Mouse (Mus musculus) hindbrain, embryonic 12.5 days (tissue): ENCODE measurements around the gene Mfsd2a. TPM values are rescaled to one million over a fixed set of nuclear protein-coding genes. Genes with fewer than 3 reads are reported as not detected.

Experiments used
- ATAC-seq: fragments of 200-750 bp; cut with Nextera tagmentation; 2 replicates; pipeline ENCODE4 v1.8.0; 2017; ENCODE audit warnings: moderate TSS enrichment; ENCODE audit not compliant: low FRiP score
- H3K27ac ChIP-seq: fragments of 300-500 bp; sonication (generic); 2 replicates; pipeline ENCODE4 v1.5.1; 2016; ENCODE audit warnings: mild to moderate bottlenecking
- H3K27me3 ChIP-seq: fragments of 300-500 bp; sonication (generic); 2 replicates; pipeline ENCODE4 v1.6.1; 2016; ENCODE audit warnings: mild to moderate bottlenecking
- H3K36me3 ChIP-seq: fragments of 300-500 bp; sonication (generic); 2 replicates; pipeline ENCODE4 v1.6.1; 2016; ENCODE audit warnings: mild to moderate bottlenecking
- H3K4me1 ChIP-seq: fragments of 300-500 bp; sonication (generic); 2 replicates; pipeline ENCODE4 v1.6.1; 2016
- H3K4me2 ChIP-seq: fragments of 300-500 bp; sonication (generic); replicated peaks from 2 replicates; pipeline ENCODE4 v1.6.1; 2016; ENCODE audit warnings: mild to moderate bottlenecking
- H3K4me3 ChIP-seq: fragments of 300-500 bp; sonication (generic); 2 replicates; pipeline ENCODE4 v1.5.1; 2016; ENCODE audit warnings: mild to moderate bottlenecking
- H3K9ac ChIP-seq: fragments of 300-500 bp; sonication (generic); 2 replicates; pipeline ENCODE4 v1.6.1; 2016; ENCODE audit warnings: mild to moderate bottlenecking, moderate library complexity
- H3K9me3 ChIP-seq: fragments of 300-500 bp; sonication (generic); replicated peaks from 2 replicates; pipeline ENCODE4 v1.6.1; 2016; ENCODE audit warnings: mild to moderate bottlenecking
- WGBS: fragments of 180-500 bp; shearing (Covaris S2); methylation state at CpG from one replicate; pipeline ENCODE4 v1.1.7; 2016; 5-methylcytosine and 5-hydroxymethylcytosine counted together
- polyA plus RNA-seq: library from polyadenylated mRNA; unstranded; fragments of >200 nt; fragmentation: Nextera tagmentation; extraction: Ambion mirVana; gene quantifications from 2 replicates; pipeline ENCODE4 v1.2.1, GENCODE M21; 2016

Gene Mfsd2a
- polyA plus RNA-seq, 1 experiment from 2014 or later: 28.7 TPM

DNA sequence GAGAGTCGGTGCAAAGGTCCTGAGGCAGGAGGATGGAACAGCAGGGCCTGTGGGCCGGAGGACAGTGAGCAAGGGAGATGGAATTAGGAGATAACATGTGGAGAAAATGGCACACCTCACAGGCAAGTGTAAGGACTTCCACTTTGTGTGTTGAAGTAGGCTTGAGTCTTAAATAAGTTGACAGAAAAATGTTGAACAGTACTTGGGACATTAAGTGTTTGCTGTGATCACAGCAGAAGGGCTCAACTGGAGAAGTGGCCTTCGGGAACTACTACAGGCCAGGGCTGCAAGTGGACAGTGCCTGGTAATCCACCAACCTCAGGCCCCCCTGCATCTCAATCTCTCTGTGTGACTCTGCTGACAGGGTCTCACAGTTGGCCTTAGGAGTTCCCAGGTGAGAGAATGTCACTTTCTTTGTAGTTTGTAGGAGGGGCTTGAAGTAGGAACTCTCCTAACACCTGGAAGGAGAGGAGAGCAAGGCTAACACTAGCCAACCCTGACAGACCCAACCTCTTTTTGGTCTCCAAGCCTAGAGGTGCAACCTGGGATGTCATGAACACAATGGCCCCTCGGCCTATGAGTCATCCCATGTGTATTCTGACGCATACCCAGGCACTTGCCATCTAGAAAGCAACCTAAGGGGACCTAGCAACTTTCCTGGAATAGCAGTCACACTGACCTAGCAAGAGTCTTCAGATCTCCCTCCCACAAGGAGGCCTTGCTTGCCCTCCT, 6.1 kb downstream of the Mfsd2a start:
- Histone ChIP-seq H3K4me1 (peaks cover 33% of the 10 kb centered on the region), H3K9me3 (no peaks in the 10 kb centered on the region), H3K27me3 (no peaks in the 10 kb centered on the region), H3K4me2 (peak overlapping the region; percentile 51), H3K27ac (peak overlapping the region; percentile 86), H3K36me3 (peaks cover 22% of the 10 kb centered on the region), H3K4me3 (peak overlapping the region; percentile 21), H3K9ac (peak overlapping the region; percentile 57)
- WGBS: 69% methylated on average over 5 of the region's 5 CpGs
- ATAC-seq: peak; percentile 33

DNA sequence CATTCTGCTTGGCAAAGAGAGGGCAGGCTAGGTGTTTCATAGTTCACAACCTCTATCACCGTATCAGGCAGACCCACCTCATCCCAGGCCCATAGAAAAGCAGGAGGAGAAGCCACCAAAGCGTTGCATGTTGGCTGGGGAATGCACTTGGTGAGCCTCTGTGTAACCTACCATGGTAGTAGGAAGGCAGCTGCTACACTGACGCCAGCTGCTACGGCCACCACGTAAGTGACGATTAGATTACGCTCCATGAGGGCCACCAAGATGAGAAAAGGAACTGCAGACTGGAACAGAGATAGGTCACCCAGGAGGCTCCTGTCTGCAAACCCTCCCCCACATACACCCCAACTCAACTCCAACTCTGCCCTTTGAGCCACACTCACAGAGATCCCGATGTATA, 11.9 kb downstream of the Mfsd2a start:
- no peaks in the 10 kb centered on the region for H3K9me3 ChIP-seq
- no peak overlapping the region for H3K4me3 ChIP-seq
- H3K27me3 ChIP-seq: no peaks in the 10 kb centered on the region
- no peak for ATAC-seq
- H3K36me3 ChIP-seq: peaks cover 61% of the 10 kb centered on the region
- WGBS: 95% methylated on average over 8 of the region's 8 CpGs
- no peak overlapping the region for H3K27ac ChIP-seq
- H3K4me1 ChIP-seq: no peaks in the 10 kb centered on the region
- H3K9ac ChIP-seq: no peak overlapping the region
- no peak overlapping the region for H3K4me2 ChIP-seq

DNA sequence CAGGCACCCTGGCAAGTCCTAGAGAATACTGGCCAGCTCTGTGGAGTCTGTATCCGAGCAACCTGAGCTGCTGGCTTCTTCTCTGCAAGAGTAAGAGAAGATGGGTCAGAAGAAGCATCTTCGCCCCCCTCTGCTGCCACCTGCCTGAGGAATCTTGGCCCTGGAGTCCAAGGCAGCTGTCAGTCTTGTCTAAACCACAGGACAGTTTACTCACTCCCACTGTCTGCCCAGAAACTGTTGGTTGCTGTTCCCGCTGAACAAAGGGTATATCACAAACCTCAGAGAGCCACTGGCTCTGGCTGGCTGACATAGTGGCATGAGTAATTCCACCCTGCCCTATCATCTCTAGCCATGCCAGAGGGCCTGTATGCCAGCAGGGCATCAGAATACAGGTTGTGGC, 13.8 kb downstream of the Mfsd2a start:
- no peaks in the 10 kb centered on the region for H3K9me3 ChIP-seq
- H3K9ac ChIP-seq: no peak overlapping the region
- no peaks in the 10 kb centered on the region for H3K4me1 ChIP-seq
- peaks cover 61% of the 10 kb centered on the region for H3K36me3 ChIP-seq
- WGBS: 88% methylated on average over 3 of the region's 3 CpGs
- no peaks in the 10 kb centered on the region for H3K27me3 ChIP-seq
- no peak overlapping the region for H3K4me2 ChIP-seq
- ATAC-seq: no peak
- H3K27ac ChIP-seq: no peak overlapping the region
- no peak overlapping the region for H3K4me3 ChIP-seq

DNA sequence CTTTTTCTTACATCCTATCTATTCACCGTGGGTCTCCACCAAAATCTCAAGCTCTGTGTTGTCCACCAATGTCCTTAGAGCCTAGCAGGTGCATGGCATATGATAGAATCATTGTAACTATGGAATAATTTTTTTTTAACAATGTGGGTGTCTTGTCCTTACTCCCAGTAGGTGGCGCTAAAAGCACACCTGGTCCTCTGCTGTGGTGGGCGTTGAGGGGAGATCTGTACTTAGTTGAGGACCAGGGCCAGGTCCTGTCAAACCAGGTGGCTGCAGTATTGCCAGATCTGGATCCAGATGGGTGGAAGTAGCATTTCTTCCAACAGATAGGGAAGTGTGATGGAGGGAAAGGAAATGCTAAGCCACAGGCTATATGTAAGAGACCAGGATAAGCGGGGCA, 16.6 kb downstream of the Mfsd2a start:
- Histone ChIP-seq H3K4me1 (no peaks in the 10 kb centered on the region), H3K9ac (no peak overlapping the region), H3K4me2 (no peak overlapping the region), H3K36me3 (peaks cover 37% of the 10 kb centered on the region), H3K9me3 (no peaks in the 10 kb centered on the region), H3K27me3 (no peaks in the 10 kb centered on the region), H3K4me3 (no peak overlapping the region), H3K27ac (no peak overlapping the region)
- no peak for ATAC-seq
- WGBS: 24% methylated on average over 4 of the region's 4 CpGs

DNA sequence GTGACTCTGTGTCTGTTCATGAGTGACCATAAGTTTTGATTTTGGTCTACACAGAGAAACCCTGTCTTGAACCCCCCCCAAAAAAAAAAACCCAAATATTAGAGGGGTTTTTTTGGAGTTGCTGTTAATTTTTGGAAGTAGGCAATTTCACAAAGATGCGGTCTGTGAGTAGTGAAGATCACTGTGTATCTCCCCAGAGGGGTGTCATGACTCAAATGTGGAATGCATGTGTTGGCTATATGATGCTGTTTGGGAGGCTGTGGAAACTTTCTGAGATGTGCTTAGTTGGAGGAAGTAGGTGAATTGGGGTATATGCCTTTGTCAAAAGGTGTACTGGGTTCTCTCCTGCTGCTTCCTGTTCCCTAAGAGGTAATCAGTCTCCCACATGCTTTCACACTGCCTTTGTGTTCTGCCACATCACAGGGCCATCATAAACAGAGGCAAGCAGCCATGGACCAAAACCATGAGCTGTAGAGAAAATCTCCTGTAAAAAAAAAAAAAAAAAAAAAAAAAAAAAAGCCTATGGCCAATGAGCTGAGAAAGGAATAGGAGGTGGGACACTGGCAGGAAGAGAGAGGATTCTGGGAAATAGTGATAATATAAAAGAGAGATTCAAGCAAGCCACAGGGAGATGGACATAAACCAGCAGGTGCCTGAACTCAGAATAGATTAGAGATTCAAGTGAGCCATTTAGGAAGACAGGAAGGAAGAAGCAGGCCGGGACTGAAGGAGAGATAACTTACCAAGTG, 21.8 kb downstream of the Mfsd2a start:
- H3K27me3 ChIP-seq: no peaks in the 10 kb centered on the region
- ATAC-seq: no peak
- H3K9ac ChIP-seq: no peak overlapping the region
- no peaks in the 10 kb centered on the region for H3K9me3 ChIP-seq
- H3K4me3 ChIP-seq: no peak overlapping the region
- H3K4me1 ChIP-seq: no peaks in the 10 kb centered on the region
- WGBS: 85% methylated on average over 2 of the region's 2 CpGs
- no peaks in the 10 kb centered on the region for H3K36me3 ChIP-seq
- no peak overlapping the region for H3K27ac ChIP-seq
- H3K4me2 ChIP-seq: no peak overlapping the region

DNA sequence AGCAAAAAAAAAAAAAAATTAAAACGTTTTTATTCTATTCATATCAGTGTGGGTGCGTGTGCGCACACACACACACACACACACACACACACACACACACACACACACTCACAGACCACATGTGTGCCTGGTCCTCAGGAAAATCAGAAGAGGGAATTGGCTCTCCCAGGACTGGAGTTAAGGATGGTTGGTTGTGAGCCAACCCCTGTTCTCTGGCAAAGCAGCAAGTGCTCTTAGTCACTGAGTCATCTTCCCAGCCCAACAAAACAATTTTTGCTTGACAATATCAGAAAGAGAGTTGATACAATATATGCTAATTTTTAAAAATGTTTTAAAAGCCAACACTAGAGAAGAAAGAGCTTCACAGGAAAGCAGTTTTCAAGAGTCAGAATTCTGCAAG, 23.5 kb downstream of the Mfsd2a start:
- Histone ChIP-seq H3K27ac (no peak overlapping the region), H3K36me3 (no peaks in the 10 kb centered on the region), H3K4me3 (no peak overlapping the region), H3K9ac (no peak overlapping the region), H3K27me3 (no peaks in the 10 kb centered on the region), H3K4me1 (no peaks in the 10 kb centered on the region), H3K4me2 (no peak overlapping the region), H3K9me3 (no peaks in the 10 kb centered on the region)
- 83% methylated on average over 3 of the region's 3 CpGs for WGBS
- ATAC-seq: no peak

DNA sequence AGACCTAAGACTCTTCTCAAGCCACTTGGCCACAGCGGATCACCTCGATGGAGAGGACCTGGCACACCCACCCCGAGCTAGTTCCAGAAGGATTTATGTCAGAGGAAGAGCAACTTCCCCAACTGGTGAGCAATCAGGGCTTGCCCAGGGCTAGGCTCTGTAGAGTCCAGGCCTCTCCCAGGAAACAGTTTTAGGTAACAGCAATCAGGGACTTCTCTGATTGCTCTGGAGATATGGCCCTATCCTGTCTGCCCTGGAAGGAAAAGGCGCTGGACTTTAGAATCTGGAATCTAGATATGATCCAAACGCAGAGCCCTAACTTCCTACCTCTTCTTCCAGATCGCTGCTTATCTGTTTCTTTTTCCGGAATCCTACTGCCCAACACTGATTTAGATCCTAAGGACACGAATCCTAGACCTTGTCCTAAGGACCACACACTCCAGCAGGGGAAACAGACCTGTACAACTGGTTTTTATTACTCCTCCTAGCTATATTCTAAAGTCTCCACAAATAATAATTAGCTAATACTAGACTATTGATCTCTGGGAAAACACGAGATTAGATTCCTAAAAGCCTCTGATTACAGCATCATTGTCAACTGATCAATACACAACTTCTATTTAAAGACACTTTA, 25.4 kb downstream of the Mfsd2a start:
- 86% methylated on average over 9 of the region's 9 CpGs for WGBS
- Histone ChIP-seq H3K27ac (no peak overlapping the region), H3K4me2 (no peak overlapping the region), H3K9me3 (no peaks in the 10 kb centered on the region), H3K36me3 (no peaks in the 10 kb centered on the region), H3K9ac (no peak overlapping the region), H3K4me3 (no peak overlapping the region), H3K27me3 (no peaks in the 10 kb centered on the region), H3K4me1 (no peaks in the 10 kb centered on the region)
- ATAC-seq: no peak

DNA sequence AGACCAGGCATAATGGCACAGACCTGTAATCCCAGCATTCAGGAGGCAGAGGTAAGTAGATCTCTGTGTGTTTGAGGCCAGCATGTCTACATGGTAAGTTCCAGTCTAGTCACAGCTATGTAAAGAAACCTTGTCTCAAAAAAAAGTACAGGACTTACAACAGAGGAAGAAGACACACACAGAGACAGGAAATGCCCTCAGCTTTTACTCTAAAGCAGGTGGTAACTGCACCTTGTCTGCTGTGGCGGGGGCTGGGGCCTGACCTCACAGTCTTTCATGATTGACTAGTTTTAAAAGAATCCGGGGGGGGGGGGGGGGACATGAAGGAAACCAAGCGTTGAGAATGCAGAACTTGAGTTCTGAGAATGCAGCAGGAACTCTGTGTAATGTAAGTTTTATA, 27.1 kb downstream of the Mfsd2a start:
- Histone ChIP-seq H3K27me3 (no peaks in the 10 kb centered on the region), H3K4me1 (no peaks in the 10 kb centered on the region), H3K4me3 (no peak overlapping the region), H3K27ac (no peak overlapping the region), H3K9ac (no peak overlapping the region), H3K4me2 (no peak overlapping the region), H3K9me3 (no peaks in the 10 kb centered on the region), H3K36me3 (no peaks in the 10 kb centered on the region)
- no peak for ATAC-seq
- 62% methylated on average over 3 of the region's 3 CpGs for WGBS

DNA sequence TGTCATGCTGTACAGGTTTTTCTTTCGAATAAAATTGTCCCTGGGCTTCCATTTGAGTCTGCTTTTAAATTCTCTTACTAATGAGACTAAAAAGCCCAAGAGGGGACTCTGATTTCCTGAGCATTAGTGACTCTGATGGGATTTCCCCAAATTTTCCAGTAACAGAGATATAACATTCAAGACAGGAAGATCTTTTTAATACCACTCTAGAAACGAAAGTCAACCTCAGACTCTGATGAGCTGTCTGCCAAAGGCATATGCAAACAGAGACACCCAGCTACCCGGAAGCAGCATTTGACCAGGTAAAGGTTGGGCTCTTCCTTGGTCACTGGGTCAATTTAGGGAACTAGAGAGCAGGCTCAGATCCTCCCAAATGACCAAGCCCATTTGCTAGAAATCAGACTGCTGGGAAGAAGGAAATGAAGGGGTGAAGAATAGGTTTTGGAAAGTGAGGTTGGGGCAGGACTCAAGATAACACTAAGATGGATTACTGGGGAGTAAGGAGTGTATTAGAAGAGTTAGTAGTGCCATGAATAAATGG, 27.9 kb downstream of the Mfsd2a start:
- Histone ChIP-seq H3K9ac (no peak overlapping the region), H3K4me2 (no peak overlapping the region), H3K27ac (no peak overlapping the region), H3K4me1 (no peaks in the 10 kb centered on the region), H3K4me3 (no peak overlapping the region), H3K9me3 (no peaks in the 10 kb centered on the region), H3K27me3 (no peaks in the 10 kb centered on the region), H3K36me3 (no peaks in the 10 kb centered on the region)
- WGBS: 76% methylated on average over 3 of the region's 3 CpGs
- ATAC-seq: no peak

DNA sequence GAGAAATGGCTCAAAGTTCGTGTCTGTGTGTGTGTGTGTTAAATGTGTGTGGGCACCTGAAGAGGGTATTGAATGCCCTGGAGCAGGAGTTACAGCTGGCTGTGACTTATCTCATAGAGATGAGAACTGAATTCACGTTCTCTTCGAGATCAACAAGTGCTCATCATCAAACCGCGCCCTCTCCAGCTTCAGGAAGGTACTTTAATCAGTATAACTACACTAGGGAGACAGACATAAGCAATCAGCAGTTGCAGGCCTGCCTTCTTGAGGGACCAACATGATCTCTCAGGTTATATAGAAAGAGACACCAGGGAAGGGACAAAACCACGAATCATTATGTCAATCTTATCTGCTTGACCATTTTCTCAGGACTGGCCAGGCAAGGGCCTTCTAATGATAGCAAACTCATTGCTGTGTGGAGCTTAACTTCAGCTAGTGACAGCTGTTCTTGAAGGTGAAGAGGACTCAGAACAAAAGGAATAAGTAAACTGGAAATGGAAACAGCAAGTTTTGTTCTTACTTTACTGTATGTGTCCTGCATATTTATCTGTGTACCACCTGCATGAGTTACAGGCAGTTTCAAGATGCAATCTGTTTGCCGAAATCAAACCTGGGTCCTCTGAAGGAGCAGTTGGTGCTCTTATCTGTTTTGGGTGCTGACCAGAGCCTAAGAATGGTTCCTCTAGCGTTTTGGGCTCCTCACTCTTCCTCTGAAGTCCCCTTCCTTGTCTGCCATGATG, 28.6 kb downstream of the Mfsd2a start:
- WGBS: 79% methylated on average over 8 of the region's 8 CpGs
- ATAC-seq: no peak
- Histone ChIP-seq H3K9ac (no peak overlapping the region), H3K9me3 (no peaks in the 10 kb centered on the region), H3K4me2 (no peak overlapping the region), H3K27me3 (no peaks in the 10 kb centered on the region), H3K4me3 (no peak overlapping the region), H3K36me3 (no peaks in the 10 kb centered on the region), H3K4me1 (no peaks in the 10 kb centered on the region), H3K27ac (no peak overlapping the region)

DNA sequence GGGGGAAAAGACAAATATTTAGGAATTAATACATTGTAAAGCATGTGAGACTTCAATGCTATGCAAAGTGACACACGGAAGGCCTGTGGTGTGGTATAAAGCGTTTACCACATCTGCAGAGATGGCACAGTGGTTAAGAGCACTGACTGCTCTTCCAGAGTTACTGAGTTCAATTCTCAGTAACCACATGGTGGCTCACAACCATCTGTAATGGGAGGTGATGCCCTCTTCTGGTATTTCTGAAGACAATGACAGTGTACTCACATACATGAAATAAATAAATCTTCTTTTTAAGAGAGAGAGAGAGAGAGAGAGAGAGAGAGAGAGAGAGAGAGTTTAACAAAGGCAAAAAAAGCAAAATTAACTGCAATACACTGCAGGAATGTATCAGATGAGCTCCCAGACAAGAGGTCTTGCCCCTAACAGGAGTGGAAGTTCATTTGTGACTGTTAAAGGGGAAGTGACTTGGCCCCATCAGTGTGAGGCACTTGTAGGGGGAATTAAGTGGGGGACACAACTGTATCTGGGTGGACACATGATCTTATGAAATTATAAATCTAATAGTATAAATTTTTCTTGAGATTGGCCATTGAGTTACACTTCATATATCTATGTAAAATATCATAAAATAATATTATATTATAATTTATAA, 29.9 kb downstream of the Mfsd2a start:
- H3K4me2 ChIP-seq: no peak overlapping the region
- no peaks in the 10 kb centered on the region for H3K36me3 ChIP-seq
- H3K27ac ChIP-seq: no peak overlapping the region
- no peak overlapping the region for H3K4me3 ChIP-seq
- no peaks in the 10 kb centered on the region for H3K27me3 ChIP-seq
- no peaks in the 10 kb centered on the region for H3K9me3 ChIP-seq
- H3K9ac ChIP-seq: no peak overlapping the region
- ATAC-seq: no peak
- no peaks in the 10 kb centered on the region for H3K4me1 ChIP-seq
- WGBS: 83% methylated on average over 2 of the region's 2 CpGs
